Mouse (Mus musculus): ENCODE measurements around the gene Cdh23.

- TF ChIP-seq POLR2A (IDR thresholded peaks at IDR 0.05; ENCODE audit: borderline replicate concordance, extremely low read depth, insufficient read depth, insufficient read length, poor library complexity, severe bottlenecking) (no peak), CTCF (IDR thresholded peaks at IDR 0.05; ENCODE audit: borderline replicate concordance, extremely low read depth, insufficient read depth, insufficient read length) (no peak)
Measured at GRCm38 (mm10) chr10:60595166-60595565, 101.1 kb downstream of the Cdh23 start.

All from brain, embryonic 14.5 days (tissue).